Mouse (Mus musculus): ENCODE results near the gene Olfr612. TPM values are rescaled to one million over a fixed set of nuclear protein-coding genes. Genes with fewer than 3 reads are reported as not detected.
"Not testable (repeated sequence)": the region's sequence is repeated elsewhere in the genome, so short reads cannot be mapped to it uniquely, and the experiment has no call there.

Gene Olfr612
- total RNA-seq (2022) = not detected

DNA sequence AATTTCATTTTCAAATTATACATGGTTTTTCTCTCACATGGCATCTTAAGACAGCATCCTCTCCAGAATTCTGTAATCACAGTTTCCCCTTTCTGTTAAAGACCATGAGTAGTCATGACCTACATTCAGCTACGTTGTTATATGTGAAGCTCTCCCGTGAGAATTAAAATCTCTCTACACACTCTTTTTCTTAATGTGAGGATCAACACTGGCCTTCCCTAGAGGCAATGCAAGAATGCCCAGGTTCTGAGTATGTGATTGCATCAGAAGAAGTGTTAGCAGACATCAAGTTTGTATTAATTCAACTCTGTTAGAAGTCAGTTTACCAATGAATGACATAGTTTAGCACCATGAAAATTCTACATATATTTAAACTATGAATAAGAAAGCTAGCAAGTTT is at the start of gene Olfr612:
Gene Olfr612, minus strand, starts transcription at position 101 of the 400 bp plus-strand sequence.
- DNase-seq (ENCODE audit: low spot score) = not testable (repeated sequence)

DNA sequence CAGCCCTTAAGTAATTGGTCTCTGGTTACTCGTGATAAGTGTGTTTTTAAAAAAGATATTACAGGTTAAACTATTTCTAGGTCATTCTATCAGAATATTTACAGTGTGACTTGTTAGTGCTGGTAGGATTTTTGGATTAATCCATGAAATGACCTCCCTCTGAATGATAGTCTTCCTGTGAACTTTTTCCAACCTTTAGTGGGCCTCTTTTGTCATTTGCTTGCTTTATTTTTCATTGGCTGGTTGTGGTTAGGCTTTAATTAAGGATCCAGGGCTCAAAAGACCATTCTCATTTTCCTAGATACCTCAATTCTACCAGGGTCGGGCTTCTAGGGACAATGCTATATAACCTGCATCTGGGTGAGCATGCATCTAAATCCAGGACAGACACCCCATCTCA is 47.3 kb upstream of the Olfr612 start, which contains the start of gene Olfr618:
Gene Olfr618, plus strand, starts transcription at position 301 of the 400 bp plus-strand sequence.
- no peak for DNase-seq (ENCODE audit: low spot score)

DNA sequence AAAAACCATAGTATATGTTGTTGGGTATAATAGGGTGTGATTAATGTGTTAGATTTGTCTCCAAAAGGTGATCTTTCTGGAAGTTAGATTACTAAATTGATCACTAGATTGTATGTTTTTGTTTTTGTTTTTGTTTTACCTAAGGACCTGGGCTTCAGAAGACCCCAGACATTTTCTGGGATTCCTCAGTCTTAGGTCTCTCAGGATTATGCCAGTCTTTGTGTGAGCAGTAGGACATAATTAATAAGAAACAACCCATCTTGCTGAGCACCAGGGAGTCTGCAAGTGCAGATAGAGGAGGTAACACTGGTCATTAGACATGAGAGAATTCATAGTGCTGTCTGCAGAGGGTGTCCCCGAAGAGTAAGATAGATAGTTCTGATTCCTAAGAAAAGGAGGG is 30.2 kb upstream of the Olfr612 start, which contains the start of gene Olfr617:
Gene Olfr617, plus strand, starts transcription at position 301 of the 400 bp plus-strand sequence.
- no peak for DNase-seq (ENCODE audit: low spot score)

DNA sequence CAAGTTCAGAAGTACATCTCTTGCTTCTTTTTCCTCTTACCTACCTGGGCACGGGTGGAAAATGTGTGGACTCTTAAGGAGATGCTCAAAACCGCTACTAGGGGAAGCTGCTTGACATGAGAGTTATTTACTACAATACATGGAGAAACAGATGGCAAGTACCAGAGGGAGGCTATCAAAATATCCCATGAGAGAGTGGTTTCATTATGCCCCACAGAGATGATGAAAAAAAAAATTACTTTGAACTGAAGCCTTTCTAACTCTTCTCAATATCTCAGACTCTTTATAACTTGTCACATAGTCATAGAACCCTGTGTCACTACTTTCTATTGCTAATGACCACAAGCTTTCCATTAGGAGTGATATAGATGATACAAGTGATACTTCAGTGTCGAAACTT is 26.5 kb upstream of the Olfr612 start, which contains the start of gene Olfr616:
Gene Olfr616, minus strand, starts transcription at position 101 of the 400 bp plus-strand sequence.
- no peak for DNase-seq (ENCODE audit: low spot score)

DNA sequence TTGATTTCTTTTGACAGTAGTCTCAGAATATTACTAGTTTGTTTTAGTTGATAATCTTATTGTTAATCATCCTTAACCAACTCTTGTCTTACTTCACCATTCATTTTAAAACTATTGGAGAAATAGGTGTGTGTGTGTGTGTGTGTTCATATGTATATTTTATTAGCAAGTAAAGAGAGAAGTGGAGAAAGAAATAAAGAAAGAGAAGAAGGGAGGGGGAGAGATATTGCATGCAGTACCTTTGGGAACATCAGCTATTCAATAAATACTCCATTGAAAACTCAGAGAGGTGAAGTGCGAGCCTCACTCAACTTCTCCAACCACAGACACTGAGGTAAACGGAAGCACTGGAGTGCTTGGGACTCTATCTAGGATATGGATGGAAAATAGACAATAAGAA is 13.3 kb upstream of the Olfr612 start, which contains the start of gene Olfr615:
Gene Olfr615, plus strand, starts transcription at position 301 of the 400 bp plus-strand sequence.
- no peak for DNase-seq (ENCODE audit: low spot score)

DNA sequence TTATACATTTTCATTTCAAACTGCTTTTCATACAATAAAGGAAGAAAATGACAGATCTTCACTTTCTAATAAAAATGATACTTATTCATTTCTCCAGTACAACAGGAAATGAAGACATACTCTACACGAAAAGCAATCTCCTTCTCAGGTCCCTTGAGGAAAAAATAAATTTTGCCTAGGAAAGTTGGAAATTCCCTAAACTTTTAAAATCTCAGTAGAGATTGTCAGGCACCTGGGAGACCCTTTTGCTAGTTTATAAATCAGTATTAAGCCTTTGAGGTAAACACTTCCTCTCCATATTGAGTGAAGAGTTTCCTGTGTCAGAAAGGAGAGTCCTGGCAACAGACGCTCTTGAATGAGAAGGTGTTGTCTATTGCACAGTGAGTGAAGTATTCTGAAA is 5.3 kb upstream of the Olfr612 start, which contains the start of gene Olfr613:
Gene Olfr613, plus strand, starts transcription at position 301 of the 400 bp plus-strand sequence.
- DNase-seq (ENCODE audit: low spot score) = no peak

DNA sequence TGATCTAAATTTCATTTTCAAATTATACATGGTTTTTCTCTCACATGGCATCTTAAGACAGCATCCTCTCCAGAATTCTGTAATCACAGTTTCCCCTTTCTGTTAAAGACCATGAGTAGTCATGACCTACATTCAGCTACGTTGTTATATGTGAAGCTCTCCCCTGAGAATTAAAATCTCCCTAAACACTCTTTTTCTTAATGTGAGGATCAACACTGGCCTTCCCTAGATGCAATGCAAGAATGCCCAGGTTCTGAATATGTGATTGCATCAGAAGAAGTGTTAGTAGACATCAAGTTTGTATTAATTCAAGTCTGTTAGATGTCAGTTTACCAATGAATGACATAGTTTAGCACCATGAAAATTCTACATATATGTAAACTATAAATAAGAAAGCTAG is 21.8 kb downstream of the Olfr612 start, which contains the start of gene Olfr611:
Gene Olfr611, minus strand, starts transcription at position 101 of the 400 bp plus-strand sequence.
- not testable (repeated sequence) for DNase-seq (ENCODE audit: low spot score)

DNA sequence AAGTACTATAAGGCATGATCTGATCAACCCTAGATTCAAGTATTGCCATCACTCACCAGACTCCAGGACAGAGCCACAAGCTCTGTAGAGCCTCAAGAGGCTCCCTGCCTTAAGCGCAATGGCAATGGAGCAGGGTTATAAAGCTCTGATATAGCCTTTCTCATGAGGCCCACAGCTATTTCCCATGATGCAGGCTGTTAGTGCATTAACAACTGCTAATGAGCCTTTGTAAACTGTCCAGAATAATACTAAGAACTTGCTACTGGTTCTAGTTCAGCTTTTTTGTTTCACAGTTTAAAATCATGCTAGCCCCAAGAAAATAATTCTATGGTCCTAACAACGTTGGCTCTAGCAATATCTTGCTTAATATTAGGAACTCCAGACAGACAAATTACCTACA is 30.5 kb downstream of the Olfr612 start, which contains the start of gene Olfr610:
Gene Olfr610, minus strand, starts transcription at position 101 of the 400 bp plus-strand sequence.
- no peak for DNase-seq (ENCODE audit: low spot score)

DNA sequence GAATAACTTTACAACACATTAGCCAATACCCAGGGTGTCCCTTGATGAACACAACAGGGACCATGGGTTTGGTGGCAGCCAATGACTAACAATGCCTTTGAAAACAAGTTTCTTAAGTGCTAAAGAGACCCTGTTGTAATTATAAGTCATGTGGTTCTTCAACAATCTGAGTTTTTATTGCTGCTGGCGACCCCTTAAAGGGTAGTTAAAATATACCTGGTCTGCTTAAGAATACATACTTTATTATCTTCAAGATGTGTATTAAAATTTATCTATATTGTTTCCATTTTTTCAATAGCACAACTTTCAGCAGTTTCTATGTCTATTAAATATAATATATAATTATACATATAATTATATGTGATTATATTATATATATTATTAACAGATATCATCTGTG is 44.6 kb downstream of the Olfr612 start, which contains the start of gene Olfr609:
Gene Olfr609, minus strand, starts transcription at position 101 of the 400 bp plus-strand sequence.
- no peak for DNase-seq (ENCODE audit: low spot score)

Small RNAs within 50 kb of the gene (microRNA-seq; reads per million reads assigned to microRNA genes)
- not detected for gene Gm26506

Other genes starting within 250 kb of the Olfr612 start
- gene Olfr596, start 237.1 kb downstream of the Olfr612 start, total RNA-seq (2022) = not detected
- gene Olfr597, start 226.4 kb downstream of the Olfr612 start, total RNA-seq (2022) = not detected
- gene Olfr598, start 219.1 kb downstream of the Olfr612 start, total RNA-seq (2022) = not detected
- gene Olfr599, start 206.8 kb downstream of the Olfr612 start, total RNA-seq (2022) = not detected
- not detected for gene Olfr600, start 193.0 kb downstream of the Olfr612 start, total RNA-seq (2022)
- gene Olfr601, start 180.1 kb downstream of the Olfr612 start, total RNA-seq (2022) = not detected
- gene Olfr603, start 156.5 kb downstream of the Olfr612 start, total RNA-seq (2022) = not detected
- not detected for gene Usp17lc, start 127.6 kb downstream of the Olfr612 start, total RNA-seq (2022)
- not detected for gene Olfr605, start 97.3 kb downstream of the Olfr612 start, total RNA-seq (2022)
- not detected for gene Olfr606, start 93.7 kb downstream of the Olfr612 start, total RNA-seq (2022)
- gene Olfr607, start 78.6 kb downstream of the Olfr612 start, total RNA-seq (2022) = not detected
- not detected for gene Olfr608, start 72.8 kb downstream of the Olfr612 start, total RNA-seq (2022)
- not detected for gene Olfr609, start 44.7 kb downstream of the Olfr612 start, total RNA-seq (2022)
- not detected for gene Olfr610, start 30.6 kb downstream of the Olfr612 start, total RNA-seq (2022)
- not detected for gene Olfr611, start 21.9 kb downstream of the Olfr612 start, total RNA-seq (2022)
- not detected for gene Olfr613, start 5.4 kb upstream of the Olfr612 start, total RNA-seq (2022)
- gene Olfr615, start 13.4 kb upstream of the Olfr612 start, total RNA-seq (2022) = not detected
- gene Olfr616, start 26.4 kb upstream of the Olfr612 start, total RNA-seq (2022) = not detected
- not detected for gene Olfr617, start 30.3 kb upstream of the Olfr612 start, total RNA-seq (2022)
- not detected for gene Olfr618, start 47.4 kb upstream of the Olfr612 start, total RNA-seq (2022)
- gene Olfr619, start 57.9 kb upstream of the Olfr612 start, total RNA-seq (2022) = not detected
- not detected for gene Olfr620, start 69.8 kb upstream of the Olfr612 start, total RNA-seq (2022)
- gene Olfr622, start 100.0 kb upstream of the Olfr612 start, total RNA-seq (2022) = not detected
- gene Olfr623, start 121.0 kb upstream of the Olfr612 start, total RNA-seq (2022) = not detected
- gene Olfr624, start 128.5 kb upstream of the Olfr612 start, total RNA-seq (2022) = not detected
- not detected for gene Olfr625-ps1, start 140.0 kb upstream of the Olfr612 start, total RNA-seq (2022)
- not detected for gene Olfr243, start 172.0 kb upstream of the Olfr612 start, total RNA-seq (2022)
- not detected for gene Olfr628, start 187.7 kb upstream of the Olfr612 start, total RNA-seq (2022)
- not detected for gene Olfr629, start 202.2 kb upstream of the Olfr612 start, total RNA-seq (2022)
- not detected for gene Olfr630, start 214.6 kb upstream of the Olfr612 start, total RNA-seq (2022)
- not detected for gene Olfr69, start 228.9 kb upstream of the Olfr612 start, total RNA-seq (2022)
- gene Olfr68, start 237.0 kb upstream of the Olfr612 start, total RNA-seq (2022) = not detected
- gene Olfr67, start 249.1 kb upstream of the Olfr612 start, total RNA-seq (2022) = not detected